Mouse (Mus musculus): ENCODE measurements around the gene Manbal. TPM values are rescaled to one million over a fixed set of nuclear protein-coding genes. Genes with fewer than 3 reads are reported as not detected.

Manbal gene
- total RNA-seq, 2 experiments from 2014 or later: 9.3 to 18.7 TPM

DNA sequence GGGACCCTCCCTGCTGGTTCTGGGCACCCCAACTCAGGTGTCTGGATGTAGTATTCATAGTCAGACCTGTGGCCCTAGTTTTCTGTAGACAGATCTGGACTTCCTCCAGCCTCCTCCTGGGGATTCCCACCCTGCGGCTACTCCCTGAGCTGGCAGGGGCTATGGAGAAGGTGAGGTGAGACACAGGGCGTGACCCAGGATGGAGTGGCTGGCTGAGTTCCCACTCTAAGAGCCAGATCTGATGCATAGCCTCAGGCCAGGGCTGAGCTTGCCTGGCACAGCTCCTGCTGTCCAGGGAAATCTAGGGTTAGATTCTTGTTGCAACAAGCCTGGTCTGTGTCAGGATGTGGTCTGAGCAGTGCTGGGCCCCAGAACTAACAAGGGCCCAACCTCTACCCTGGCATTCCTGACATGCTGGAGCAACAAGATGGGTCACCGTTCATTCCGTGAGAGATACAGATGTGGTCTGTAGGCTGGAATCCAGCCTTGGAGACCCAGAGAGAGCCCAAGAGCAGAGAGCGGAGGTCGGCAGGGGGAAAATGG lies 43.8 kb downstream of the Manbal start:
- no peak for ATAC-seq (ENCODE audit: poor library complexity, severe bottlenecking)

DNA sequence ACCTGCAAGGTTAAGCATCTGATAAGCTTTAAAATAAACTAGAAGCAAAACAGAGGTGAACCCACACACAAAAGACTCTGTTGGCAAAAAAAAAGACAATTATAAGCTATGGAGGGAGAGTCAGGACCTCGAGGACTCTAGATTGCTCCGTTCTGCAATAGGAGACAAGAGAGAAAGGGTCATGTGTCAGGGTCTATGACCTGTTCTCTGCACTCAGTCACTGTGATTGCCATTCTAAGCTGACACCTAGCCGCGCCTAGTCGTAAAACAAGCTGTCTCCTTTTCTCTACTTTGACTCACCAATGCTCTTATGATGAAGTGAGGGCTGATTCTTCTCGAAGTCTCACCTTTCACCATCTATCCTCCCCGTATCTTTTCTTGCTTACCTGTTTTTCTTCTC lies 45.1 kb downstream of the Manbal start:
- no peak for ATAC-seq (ENCODE audit: poor library complexity, severe bottlenecking)

GRCm38 (mm10) chr2:157417229-157417628 lies 49.8 kb downstream of the Manbal start:
- ATAC-seq (ENCODE audit: poor library complexity, severe bottlenecking): no peak

- no peak for ATAC-seq (ENCODE audit: poor library complexity, severe bottlenecking)
These were observed 50.8 kb downstream of the Manbal start, which contains the start of gene Src for GRCm38 (mm10) chr2:157418206-157418605. TSS of gene Src (plus strand) at chr2:157418444.

GRCm38 (mm10) chr2:157418609-157419071 lies 51.2 kb downstream of the Manbal start:
- ATAC-seq (ENCODE audit: poor library complexity, severe bottlenecking): no peak

DNA sequence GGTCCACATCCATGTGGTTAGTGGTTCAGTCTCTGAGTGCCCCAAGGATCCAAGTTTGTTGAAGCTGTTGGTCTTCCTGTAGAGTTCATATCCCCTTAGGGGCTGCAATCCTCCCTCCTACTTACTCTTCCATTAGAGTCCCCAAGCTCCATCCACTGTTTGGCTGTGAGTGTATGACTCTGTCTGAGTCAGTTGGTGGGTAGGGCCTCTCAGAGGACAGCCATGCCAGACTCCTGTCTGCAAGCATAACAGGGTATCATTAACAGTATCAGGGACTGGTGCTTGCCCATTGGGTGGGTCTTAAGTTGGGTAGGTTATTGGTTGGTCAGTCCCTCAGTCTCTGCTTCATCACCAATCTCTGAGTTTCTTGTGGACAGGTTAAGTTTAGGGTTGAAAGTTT lies 52.1 kb downstream of the Manbal start:
- no peak for ATAC-seq (ENCODE audit: poor library complexity, severe bottlenecking)

DNA sequence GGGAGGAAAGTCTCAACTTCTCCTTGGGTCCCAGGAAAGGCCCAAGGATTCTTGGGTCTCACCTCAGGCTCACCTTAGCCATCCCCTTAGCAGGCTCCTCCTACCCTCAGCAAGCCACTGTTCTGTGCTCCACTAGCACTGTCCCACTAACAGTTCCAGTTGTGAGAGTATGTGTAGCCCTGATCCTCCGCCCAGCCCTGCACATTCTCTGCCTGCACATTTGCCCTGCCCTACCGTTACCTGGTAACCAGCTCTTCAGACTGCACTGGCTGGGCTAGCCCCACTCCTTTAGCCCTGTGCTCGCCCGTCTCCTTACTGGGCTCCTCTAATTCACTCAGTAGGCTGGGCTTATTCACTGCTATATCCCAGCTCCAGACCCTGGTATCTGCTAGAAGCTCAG lies 53.0 kb downstream of the Manbal start:
- ATAC-seq (ENCODE audit: poor library complexity, severe bottlenecking): no peak

GRCm38 (mm10) chr2:157422062-157422655 lies 54.8 kb downstream of the Manbal start:
- ATAC-seq (ENCODE audit: poor library complexity, severe bottlenecking): no peak

DNA sequence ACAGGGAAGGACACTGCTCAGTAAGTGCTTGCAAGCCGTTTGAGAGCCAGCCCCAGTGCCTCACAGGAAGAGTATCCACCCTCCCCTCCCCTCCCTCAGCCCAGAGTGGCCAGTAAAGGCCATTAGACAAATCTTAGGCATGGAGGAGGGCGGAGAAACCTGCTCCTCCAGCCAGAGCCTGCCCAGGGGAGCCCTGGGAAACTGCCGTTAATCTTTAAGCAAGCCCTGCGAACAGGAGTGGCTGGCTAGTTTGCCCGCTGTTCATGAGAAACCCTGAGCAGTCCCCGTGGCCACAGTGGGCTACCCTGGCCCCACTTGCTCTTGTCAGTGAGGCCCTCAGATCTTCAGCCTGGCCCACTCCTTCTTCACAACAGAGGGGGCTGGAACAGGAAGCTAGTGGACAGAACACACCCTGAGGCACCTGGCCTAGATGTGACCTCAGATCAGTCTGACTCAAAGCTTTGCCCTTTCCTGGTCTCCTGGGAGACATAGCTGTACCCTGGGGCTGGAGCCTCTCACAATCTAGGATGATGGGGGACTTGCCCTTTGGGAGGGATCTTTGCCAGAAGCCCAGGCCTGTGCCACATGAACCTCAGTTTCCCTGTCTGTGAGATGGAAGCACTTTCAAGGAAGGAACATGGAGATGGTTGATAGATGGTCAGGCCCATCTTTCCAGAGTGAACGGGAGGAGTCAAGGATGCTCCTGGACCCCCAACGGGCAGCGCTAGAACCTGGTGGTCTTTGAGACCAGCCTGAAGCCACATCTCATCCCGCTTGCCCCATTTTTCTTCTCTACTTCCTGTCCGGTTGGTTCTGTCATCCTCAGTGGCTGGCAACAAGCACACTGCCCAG lies 55.7 kb downstream of the Manbal start:
- no peak for ATAC-seq (ENCODE audit: poor library complexity, severe bottlenecking)

DNA sequence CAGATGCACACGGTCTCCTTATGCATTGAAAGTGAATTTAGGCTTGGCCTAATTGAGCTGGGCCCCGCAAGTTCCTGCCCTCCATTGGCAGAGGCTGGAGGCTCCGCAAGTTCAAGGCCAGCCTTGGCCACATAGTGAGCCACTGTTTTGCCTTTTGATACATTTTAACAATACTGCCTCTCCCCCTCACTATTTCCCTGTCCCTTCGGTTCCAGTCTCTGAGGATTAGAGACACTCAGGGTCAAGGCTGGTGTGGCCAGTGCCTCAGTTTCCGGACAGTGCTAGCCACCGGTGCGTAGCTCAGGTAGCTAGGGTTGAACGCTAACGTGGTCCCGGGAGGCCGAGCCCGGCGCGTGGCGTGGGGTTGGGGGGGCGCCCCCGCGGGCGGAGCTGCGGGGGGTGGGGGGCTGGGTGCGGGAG lies 56.3 kb downstream of the Manbal start:
- ATAC-seq (ENCODE audit: poor library complexity, severe bottlenecking): no peak

DNA sequence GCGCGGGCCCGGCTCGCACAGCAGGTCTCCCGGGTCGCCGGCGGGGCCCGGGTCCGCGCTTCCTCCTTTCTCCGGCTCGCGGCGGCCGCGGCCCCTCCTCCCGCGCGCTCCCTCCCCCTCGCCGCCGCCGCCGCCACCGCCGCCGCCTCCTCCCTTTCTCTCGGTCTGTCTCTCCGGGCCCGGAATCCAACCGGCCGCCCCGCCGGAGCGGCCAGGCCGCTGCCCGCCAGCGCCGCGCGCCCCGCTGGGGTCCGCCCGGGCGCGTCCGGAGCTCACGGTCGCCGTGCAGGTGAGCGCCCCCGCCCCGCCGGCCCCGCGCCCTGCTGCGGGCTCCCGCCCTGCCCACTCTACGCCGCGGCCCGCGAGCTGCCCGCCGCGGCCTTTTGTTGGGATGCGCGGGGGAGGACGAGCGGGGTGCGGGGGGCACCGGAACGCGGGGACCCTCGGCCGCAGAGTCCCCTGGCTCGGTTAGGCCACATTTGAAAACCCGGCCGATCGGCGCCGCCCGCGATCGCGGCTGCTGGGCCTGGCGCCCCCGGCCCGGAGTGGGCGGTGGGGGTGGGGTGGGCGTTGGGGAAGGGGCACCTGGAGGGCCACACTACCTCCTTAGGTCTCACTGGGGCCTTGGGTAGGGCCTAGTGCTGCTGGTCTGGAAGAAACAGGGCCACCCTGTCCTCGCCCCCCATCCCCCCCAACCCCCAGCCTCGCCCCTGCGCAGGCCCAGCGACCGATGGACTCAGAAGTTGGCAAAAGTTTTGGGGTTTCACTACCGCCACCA lies 56.9 kb downstream of the Manbal start:
- 0 out of 2 replicates have a peak, but pooled peaks have one; percentile 45 for ATAC-seq (ENCODE audit: poor library complexity, severe bottlenecking)

- ATAC-seq (ENCODE audit: poor library complexity, severe bottlenecking): no peak
These were observed 57.7 kb downstream of the Manbal start for GRCm38 (mm10) chr2:157424904-157425642.

- no peak for ATAC-seq (ENCODE audit: poor library complexity, severe bottlenecking)
These were observed 58.2 kb downstream of the Manbal start for GRCm38 (mm10) chr2:157425643-157425988.

DNA sequence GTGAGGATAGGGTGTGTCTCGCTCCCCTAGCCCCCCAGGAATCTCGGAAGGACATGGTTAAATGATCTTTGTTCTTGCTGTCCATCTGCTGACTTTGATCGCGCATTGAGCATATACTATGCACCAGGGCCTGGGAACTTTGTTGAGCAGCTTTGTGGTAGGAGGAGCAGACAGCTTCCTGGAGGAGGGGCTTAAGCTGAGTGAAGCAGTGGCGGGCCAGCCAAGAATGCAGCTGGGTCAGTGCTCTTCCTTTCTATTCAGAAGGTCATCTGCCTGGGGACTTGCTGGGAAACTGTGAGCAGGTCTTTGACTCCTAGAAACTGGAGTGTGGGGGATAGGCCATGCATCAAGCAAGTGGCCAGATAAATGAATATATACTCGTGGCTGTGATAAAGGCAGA lies 58.8 kb downstream of the Manbal start:
- ATAC-seq (ENCODE audit: poor library complexity, severe bottlenecking): no peak

- ATAC-seq (ENCODE audit: poor library complexity, severe bottlenecking): no peak
These were observed 59.8 kb downstream of the Manbal start for GRCm38 (mm10) chr2:157427164-157427563.

DNA sequence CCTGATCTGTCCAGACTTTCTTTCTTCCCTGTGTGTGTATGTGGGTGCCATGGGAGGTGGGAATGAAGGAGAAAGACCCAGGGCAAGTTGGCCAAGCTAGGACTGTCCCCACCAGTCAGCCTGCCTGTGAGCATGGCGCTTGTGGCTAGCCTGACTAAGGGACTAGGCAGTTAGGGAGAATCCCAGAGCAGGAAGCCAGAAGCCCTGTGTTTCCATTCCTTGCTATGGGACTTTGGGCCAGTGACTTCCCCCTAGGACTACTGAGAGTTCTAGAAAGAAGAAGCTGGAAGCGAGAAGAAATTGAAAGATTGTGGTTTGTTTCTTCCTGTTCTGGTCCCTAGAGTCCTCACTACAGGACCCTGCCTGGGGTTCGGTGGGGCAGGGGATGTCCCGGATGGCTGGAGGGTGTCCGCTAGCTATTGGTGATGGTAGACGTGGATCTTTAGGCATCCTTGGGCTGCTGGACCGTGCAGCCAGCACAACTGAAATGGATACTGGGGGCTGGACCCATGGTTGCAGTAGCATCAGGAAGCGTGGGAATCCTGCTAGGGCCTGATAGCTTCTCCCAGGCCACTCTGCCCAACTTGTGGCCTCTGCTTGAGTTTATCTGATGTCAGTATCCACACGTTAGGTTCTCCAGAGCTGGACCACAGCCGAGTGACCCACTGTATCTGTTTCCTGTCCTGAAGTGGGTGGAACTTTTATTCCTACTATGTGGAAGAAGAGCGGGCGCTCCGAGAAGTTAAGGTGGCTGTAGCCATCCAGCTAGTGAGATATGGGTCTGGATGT lies 61.2 kb downstream of the Manbal start:
- ATAC-seq (ENCODE audit: poor library complexity, severe bottlenecking): peak; percentile 49; the same call in 1 of the 2 replicates

- no peak for ATAC-seq (ENCODE audit: poor library complexity, severe bottlenecking)
These were observed 62.3 kb downstream of the Manbal start for GRCm38 (mm10) chr2:157429735-157430134.

GRCm38 (mm10) chr2:157430667-157431429 lies 63.5 kb downstream of the Manbal start:
- ATAC-seq (ENCODE audit: poor library complexity, severe bottlenecking): no peak

DNA sequence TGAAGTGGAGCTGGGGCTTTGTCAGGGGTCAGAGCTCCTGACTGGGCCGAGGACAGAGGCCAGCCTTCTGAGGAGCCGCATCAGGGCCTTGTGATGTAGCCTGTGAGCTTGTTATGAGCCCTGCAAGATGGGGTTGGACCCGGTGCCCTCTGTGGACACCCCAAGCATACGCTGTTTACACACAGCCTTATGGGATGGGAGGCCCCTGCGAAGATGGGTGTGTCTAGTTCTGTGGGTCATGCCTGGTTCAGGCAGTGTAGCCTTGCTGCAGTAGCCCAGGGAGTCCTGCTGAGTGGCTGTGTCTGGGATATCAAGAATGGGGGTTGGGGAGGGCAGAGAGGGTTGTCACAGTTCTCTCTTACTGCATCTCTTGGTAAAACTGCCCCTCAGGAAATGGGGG lies 64.5 kb downstream of the Manbal start:
- ATAC-seq (ENCODE audit: poor library complexity, severe bottlenecking): no peak
